Mouse (Mus musculus) liver, embryonic 16.5 days (tissue): Measurements from ENCODE around the gene Klhl2. TPM values are rescaled to one million over a fixed set of nuclear protein-coding genes. Genes with fewer than 3 reads are reported as not detected.

Experiments
- ATAC-seq: fragments of 200-750 bp; cut with Nextera tagmentation; 2 replicates; pipeline ENCODE4 v1.8.0; 2017; ENCODE audit warnings: low read depth, mild to moderate bottlenecking, moderate number of reproducible peaks, moderate library complexity
- H3K27ac ChIP-seq: fragments of 300-500 bp; sonication (generic); 2 replicates; pipeline ENCODE4 v1.5.1; 2014; ENCODE audit warnings: mild to moderate bottlenecking, low read length
- H3K27me3 ChIP-seq: fragments of 300-500 bp; sonication (generic); 2 replicates; pipeline ENCODE4 v1.6.1; 2014; ENCODE audit warnings: low read depth, low read length, mixed read lengths; ENCODE audit not compliant: control insufficient read depth, insufficient read depth
- H3K36me3 ChIP-seq: fragments of 300-500 bp; sonication (generic); 2 replicates; pipeline ENCODE4 v1.6.1; 2014; ENCODE audit warnings: mild to moderate bottlenecking; ENCODE audit not compliant: control insufficient read depth, insufficient read depth
- H3K4me1 ChIP-seq: fragments of 300-500 bp; sonication (generic); 2 replicates; pipeline ENCODE4 v1.6.1; 2014; ENCODE audit warnings: low read depth, low read length, mixed read lengths; ENCODE audit not compliant: control insufficient read depth
- H3K4me2 ChIP-seq: fragments of 300-500 bp; sonication (generic); 2 replicates; pipeline ENCODE4 v1.6.1; 2014; ENCODE audit warnings: low read depth, low read length, mixed read lengths
- H3K4me3 ChIP-seq: fragments of 300-500 bp; sonication (generic); 2 replicates; pipeline ENCODE4 v1.5.1; 2014; ENCODE audit warnings: low read depth, mild to moderate bottlenecking, low read length
- H3K9ac ChIP-seq: fragments of 300-500 bp; sonication (generic); 2 replicates; pipeline ENCODE4 v1.6.1; 2014; ENCODE audit warnings: low read depth, low read length
- H3K9me3 ChIP-seq: fragments of 300-500 bp; sonication (generic); replicated peaks from 2 replicates; pipeline ENCODE4 v1.6.1; 2016; ENCODE audit warnings: low read length; ENCODE audit not compliant: control insufficient read depth
- WGBS: fragments of 180-500 bp; shearing (Covaris S2); extraction: QIAGEN DNeasy Blood & Tissue Kit; methylation state at CpG from one replicate; pipeline ENCODE4 v1.1.7; 2014; ENCODE audit not compliant: insufficient replicate concordance; 5-methylcytosine and 5-hydroxymethylcytosine counted together
- polyA plus RNA-seq: library from polyadenylated mRNA; unstranded; fragments of >200 nt; fragmentation: Nextera tagmentation; extraction: Ambion mirVana; gene quantifications from 2 replicates; pipeline ENCODE4 v1.2.1, GENCODE M21; 2015

Klhl2 gene
- polyA plus RNA-seq, 1 experiment from 2014 or later, result 1.4 TPM

DNA sequence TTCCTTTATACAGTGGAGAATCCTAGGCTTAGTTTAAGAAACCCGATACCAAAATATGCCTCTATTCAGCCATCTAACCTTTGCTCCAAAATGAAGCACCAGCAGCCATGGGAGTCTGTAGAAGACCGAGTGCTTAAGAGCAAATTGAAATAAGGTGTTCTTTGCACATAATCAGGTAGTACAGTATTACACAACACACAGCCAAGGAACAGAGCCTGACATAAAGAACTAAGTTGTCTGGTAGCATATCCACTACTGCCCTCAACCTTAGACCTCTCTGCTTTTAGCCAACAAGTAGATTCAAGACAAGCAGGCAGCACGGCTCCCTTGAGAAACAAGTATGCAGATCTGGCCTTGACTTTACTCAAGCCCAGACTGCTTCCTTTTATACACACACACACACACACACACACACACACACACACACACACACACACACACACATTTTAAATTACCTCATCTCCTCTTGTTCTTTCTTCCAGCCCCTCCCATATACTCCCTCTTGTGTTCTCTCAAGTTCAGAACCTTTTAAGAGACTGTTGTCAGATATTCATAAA, 113.0 kb downstream of the Klhl2 start:
- no peak overlapping the region for H3K27ac ChIP-seq
- ATAC-seq, result no peak

DNA sequence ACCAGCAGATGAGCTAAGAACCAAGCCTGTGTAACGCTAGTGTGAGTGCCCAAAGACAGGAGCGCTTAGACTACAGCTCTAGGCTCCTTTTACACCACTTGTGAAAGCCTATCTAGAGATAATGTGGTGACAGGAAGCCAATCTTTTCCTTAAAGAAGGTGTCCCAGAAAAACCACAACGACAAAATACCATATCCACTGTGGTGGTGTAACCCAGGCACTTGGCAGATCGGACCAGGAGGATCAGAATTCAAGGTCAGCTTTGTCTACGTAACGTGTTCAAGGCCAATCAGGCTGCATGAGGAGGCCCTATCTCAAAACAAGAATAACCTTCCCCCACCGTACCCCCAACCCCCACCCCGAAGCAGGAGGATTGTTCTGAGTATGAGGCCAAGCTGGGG, 114.7 kb downstream of the Klhl2 start:
- Histone ChIP-seq H3K4me3 (no peak overlapping the region), H3K36me3 (peaks cover 2% of the 10 kb centered on the region; the same call in 1 of the 2 replicates), H3K4me1 (peaks cover 14% of the 10 kb centered on the region), H3K9ac (no peak overlapping the region), H3K4me2 (no peak overlapping the region), H3K27ac (no peak overlapping the region), H3K9me3 (no peaks in the 10 kb centered on the region), H3K27me3 (no peaks in the 10 kb centered on the region)
- 26% methylated on average over 8 of the region's 8 CpGs for WGBS
- ATAC-seq, result no peak

More for the DNA sequence above, 113.0 kb downstream of the Klhl2 start:
- 80% methylated on average over 3 of the region's 3 CpGs for WGBS
- H3K9ac ChIP-seq, result no peak overlapping the region
- H3K27me3 ChIP-seq, result no peaks in the 10 kb centered on the region
- no peaks in the 10 kb centered on the region for H3K9me3 ChIP-seq
- H3K4me1 ChIP-seq, result peaks cover 14% of the 10 kb centered on the region
- no peak overlapping the region for H3K4me3 ChIP-seq
- no peaks in the 10 kb centered on the region for H3K36me3 ChIP-seq
- H3K4me2 ChIP-seq, result no peak overlapping the region

DNA sequence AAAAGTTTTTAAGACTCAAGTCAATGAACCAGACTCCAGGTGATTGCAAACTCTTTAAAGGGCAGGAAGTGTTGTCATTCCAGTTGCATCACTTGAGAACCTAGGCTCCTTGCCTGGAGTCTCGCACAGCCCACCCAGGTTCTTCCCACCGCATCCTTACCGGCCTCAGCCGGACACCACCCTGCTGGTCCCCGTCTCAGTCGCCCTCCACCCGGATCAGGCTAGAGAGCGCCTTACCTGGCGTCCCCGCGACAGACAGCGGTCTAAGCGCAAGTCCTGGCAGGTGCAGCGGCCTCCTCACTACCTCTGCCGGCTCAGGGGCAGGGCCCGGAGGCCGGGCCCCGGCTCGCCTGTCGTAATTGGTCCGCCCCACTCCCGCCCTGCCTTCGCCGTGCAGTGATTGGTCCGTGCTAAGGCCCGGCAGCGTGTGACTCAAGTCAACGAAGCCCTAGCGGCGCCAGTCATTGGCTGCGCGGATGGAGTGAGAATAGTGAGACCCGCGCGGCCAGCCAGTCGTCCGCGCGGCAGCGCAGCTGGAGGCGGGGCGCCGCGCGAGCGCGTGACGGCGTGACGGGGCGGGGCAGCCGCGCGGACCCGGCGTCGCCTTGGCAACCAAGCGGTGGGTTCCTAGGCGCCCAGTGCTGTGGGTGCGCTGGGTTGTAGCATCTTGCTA, 116.4 kb downstream of the Klhl2 start, which contains the start of gene Msmo1:
Msmo1 (minus strand) TSS at position 522 of the 673 bp plus-strand sequence.
- no peaks in the 10 kb centered on the region for H3K9me3 ChIP-seq
- peak; percentile 99 for ATAC-seq
- peak within 1 kb of the TSS; percentile 82 for H3K4me3 ChIP-seq
- peaks cover 14% of the 10 kb centered on the region for H3K4me1 ChIP-seq
- peak within 1 kb of the TSS; percentile 90 for H3K4me2 ChIP-seq
- peak within 1 kb of the TSS; percentile 74 for H3K27ac ChIP-seq
- peak within 1 kb of the TSS; percentile 76 for H3K9ac ChIP-seq
- WGBS, result under 1% methylated on average over 60 of the region's 60 CpGs
- H3K27me3 ChIP-seq, result no peaks in the 10 kb centered on the region
- peaks cover 2% of the 10 kb centered on the region; the same call in 1 of the 2 replicates for H3K36me3 ChIP-seq

DNA sequence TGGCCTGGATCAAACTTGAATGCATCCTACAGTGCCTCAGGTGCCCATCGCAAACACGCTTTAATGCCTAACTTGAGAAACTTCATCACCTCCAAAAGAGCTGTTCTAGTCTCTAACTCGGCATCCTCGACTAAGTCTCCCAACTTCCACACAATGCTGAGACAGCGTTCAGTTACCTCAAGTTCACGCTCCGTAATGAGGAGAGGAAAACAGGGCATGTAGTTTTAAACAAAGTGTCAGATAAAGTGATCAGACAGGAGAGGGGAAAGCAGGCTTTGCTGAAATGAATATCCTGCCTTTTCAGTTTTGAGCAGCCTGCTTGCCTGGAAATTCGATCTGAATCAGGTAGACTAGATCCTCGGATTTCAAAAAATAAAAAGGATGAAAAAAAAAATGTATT, 117.2 kb downstream of the Klhl2 start:
- 13% methylated on average over 9 of the region's 9 CpGs for WGBS
- H3K27ac ChIP-seq, result peak overlapping the region; percentile 74
- H3K4me3 ChIP-seq, result peak overlapping the region; percentile 82
- no peaks in the 10 kb centered on the region for H3K9me3 ChIP-seq
- H3K4me1 ChIP-seq, result peaks cover 14% of the 10 kb centered on the region
- peak overlapping the region; percentile 90 for H3K4me2 ChIP-seq
- H3K9ac ChIP-seq, result peak overlapping the region; percentile 76
- no peak for ATAC-seq
- H3K27me3 ChIP-seq, result no peaks in the 10 kb centered on the region
- H3K36me3 ChIP-seq, result peaks cover 2% of the 10 kb centered on the region; the same call in 1 of the 2 replicates

DNA sequence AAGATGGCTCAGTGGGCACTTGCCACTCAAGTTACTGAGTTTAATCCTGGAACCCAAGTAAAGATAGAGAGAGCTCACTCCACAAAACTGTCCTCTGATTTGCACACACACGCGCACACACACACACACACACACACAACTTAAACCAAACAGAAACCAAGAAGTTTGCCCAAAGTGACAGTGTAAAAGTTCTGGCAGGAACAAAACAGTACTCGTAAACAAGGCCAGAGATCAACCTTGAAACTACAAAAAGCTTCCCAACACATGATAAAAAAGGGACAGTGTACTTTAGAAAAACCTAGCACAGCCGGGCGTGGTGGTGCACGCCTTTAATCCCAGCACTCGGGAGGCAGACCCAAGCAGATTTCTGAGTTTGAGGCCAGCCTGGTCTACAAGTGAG, 121.7 kb downstream of the Klhl2 start:
- Histone ChIP-seq H3K9me3 (no peaks in the 10 kb centered on the region), H3K9ac (no peak overlapping the region), H3K27me3 (no peaks in the 10 kb centered on the region), H3K4me3 (no peak overlapping the region), H3K4me2 (no peak overlapping the region), H3K36me3 (peaks cover 2% of the 10 kb centered on the region), H3K27ac (no peak overlapping the region), H3K4me1 (peaks cover 9% of the 10 kb centered on the region)
- 62% methylated on average over 7 of the region's 7 CpGs for WGBS
- no peak for ATAC-seq

DNA sequence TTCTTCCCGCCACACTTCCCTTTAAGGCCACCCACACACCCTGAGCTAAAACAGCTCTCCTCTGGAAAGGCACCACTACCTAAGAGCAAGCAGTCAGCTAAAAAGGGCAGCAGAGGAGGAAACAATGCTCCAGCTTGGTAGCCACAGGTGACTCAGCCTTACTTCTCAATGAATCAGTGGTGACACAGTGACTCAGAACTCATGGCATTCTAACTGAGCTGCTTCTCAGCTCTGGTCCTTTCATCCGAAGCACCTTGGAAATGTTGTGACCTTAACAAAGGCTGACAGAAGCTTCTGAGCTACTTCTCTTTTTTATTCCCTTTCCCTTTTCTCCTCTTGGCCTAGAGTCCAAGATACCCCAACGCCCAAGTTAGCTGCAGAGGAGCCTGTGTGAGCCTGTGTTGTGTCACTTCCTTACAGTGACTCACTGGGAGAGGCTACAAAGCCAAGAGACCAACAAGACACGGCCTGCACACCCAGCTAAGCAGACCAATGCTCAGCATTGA, 123.6 kb downstream of the Klhl2 start:
- Histone ChIP-seq H3K9ac (no peak overlapping the region), H3K4me1 (no peaks in the 10 kb centered on the region; the same call in 1 of the 2 replicates), H3K27me3 (no peaks in the 10 kb centered on the region), H3K4me3 (no peak overlapping the region), H3K27ac (no peak overlapping the region), H3K9me3 (no peaks in the 10 kb centered on the region), H3K36me3 (peaks cover 6% of the 10 kb centered on the region), H3K4me2 (no peak overlapping the region)
- 50% methylated on average over 4 of the region's 4 CpGs for WGBS
- no peak for ATAC-seq

DNA sequence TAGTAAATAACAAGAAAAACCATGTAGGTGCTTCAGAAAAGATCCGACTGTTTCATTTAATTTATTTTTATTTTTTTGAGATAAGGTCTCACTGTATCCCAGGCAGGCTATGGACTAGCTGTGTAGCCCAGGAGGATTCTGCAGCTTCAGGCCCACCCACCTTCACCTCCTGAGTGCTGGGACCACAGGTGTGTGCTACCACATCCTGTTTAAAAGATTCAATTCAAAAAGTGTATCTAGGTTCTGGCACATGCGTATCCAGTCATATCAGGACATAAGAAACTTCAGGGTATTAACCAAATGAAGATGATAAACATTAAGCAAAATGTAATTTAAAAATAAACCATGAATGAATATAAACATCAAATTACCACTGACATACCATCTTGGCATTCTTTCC, 126.6 kb downstream of the Klhl2 start:
- no peaks in the 10 kb centered on the region for H3K9me3 ChIP-seq
- H3K9ac ChIP-seq, result no peak overlapping the region
- no peaks in the 10 kb centered on the region for H3K4me1 ChIP-seq
- no peak overlapping the region for H3K4me2 ChIP-seq
- no peak overlapping the region for H3K27ac ChIP-seq
- WGBS, result 81% methylated on average over 2 of the region's 2 CpGs
- H3K27me3 ChIP-seq, result no peaks in the 10 kb centered on the region
- ATAC-seq, result no peak
- H3K4me3 ChIP-seq, result no peak overlapping the region
- peaks cover 14% of the 10 kb centered on the region for H3K36me3 ChIP-seq

DNA sequence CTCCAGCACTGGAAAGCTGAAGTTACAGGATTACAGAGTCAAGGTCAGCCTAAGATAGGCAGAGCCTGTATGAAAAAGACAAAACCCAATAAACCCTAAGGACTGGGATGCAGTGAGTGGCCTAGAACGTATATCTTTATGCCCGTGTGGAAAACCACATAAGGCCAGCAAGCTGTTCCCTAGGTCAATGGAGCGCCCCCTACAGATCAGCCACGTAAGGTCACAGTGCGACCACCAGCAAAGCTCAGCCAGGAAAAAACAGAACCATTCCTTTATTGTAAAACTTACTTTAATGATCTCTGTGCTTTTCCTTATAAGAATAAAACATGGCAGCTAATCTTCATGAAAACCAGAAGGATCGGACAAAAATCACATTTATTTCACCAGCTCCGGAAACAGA, 131.9 kb downstream of the Klhl2 start:
- Histone ChIP-seq H3K27ac (no peak overlapping the region), H3K4me1 (no peaks in the 10 kb centered on the region), H3K4me2 (no peak overlapping the region), H3K4me3 (no peak overlapping the region), H3K9me3 (no peaks in the 10 kb centered on the region), H3K27me3 (no peaks in the 10 kb centered on the region), H3K9ac (no peak overlapping the region), H3K36me3 (peaks cover 17% of the 10 kb centered on the region)
- WGBS, result 72% methylated on average over 7 of the region's 7 CpGs
- no peak for ATAC-seq

DNA sequence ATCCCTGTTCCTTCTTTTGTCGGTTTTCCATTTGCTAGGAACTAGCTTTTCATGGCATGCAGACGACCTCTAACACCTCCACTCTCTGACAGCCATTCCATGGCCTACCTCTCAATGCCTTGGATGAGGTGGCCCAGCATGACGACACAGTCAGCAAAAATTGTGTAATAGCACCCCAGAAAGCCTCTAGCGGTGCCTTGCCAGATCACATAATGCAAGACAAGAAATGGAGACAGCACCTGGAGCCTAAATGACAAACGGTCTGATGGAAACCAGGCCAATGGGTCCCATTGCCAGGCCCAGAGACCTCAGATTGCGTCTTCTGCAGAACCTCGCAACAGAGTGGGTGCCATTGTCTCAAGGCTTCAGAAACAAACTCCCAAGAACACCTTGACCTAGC, 137.3 kb downstream of the Klhl2 start:
- Histone ChIP-seq H3K4me2 (no peak overlapping the region), H3K9me3 (no peaks in the 10 kb centered on the region), H3K9ac (no peak overlapping the region), H3K27ac (no peak overlapping the region), H3K4me3 (no peak overlapping the region), H3K27me3 (no peaks in the 10 kb centered on the region), H3K36me3 (no peaks in the 10 kb centered on the region), H3K4me1 (no peaks in the 10 kb centered on the region)
- no peak for ATAC-seq
- WGBS, result 64% methylated on average over 7 of the region's 7 CpGs
